Mouse (Mus musculus): Measurements from ENCODE around the gene Prss56.
A peak's percentile ranks its signal among the peaks of the same experiment; 100 is the strongest.

The Prss56 gene

GRCm38 (mm10) chr1:87185526-87185925 lies 2.4 kb downstream of the Prss56 start:
- no peak for DNase-seq (ENCODE audit: low spot score in 2 of 2)

- DNase-seq (ENCODE audit: low spot score in 2 of 2): no peak
Observed at GRCm38 (mm10) chr1:87186261-87187036, 3.3 kb downstream of the Prss56 start.

GRCm38 (mm10) chr1:87187037-87187355 lies 3.9 kb downstream of the Prss56 start:
- peak in 1 of 2 experiments; percentile 70 for DNase-seq (ENCODE audit: low spot score in 2 of 2)

- no peak for DNase-seq (ENCODE audit: low spot score in 2 of 2)
Observed at GRCm38 (mm10) chr1:87190429-87190828, 7.3 kb downstream of the Prss56 start, which contains the start of gene Chrnd. Gene Chrnd, plus strand, starts transcription at chr1:87190607.

GRCm38 (mm10) chr1:87197296-87197695 lies 14.2 kb downstream of the Prss56 start:
- DNase-seq (ENCODE audit: low spot score in 2 of 2): no peak

GRCm38 (mm10) chr1:87198119-87199065 lies 15.3 kb downstream of the Prss56 start:
- no peak for DNase-seq (ENCODE audit: low spot score in 2 of 2)

GRCm38 (mm10) chr1:87200811-87201210 lies 17.7 kb downstream of the Prss56 start:
- no peak for DNase-seq (ENCODE audit: low spot score in 2 of 2)

GRCm38 (mm10) chr1:87201848-87202247 lies 18.7 kb downstream of the Prss56 start:
- no peak for DNase-seq (ENCODE audit: low spot score in 2 of 2)

GRCm38 (mm10) chr1:87203779-87204178 lies 20.7 kb downstream of the Prss56 start:
- DNase-seq (ENCODE audit: low spot score in 2 of 2): no peak

- no peak for DNase-seq (ENCODE audit: low spot score in 2 of 2)
Observed at GRCm38 (mm10) chr1:87204465-87204864, 21.4 kb downstream of the Prss56 start, which contains the start of gene Chrng. Gene Chrng, plus strand, starts transcription at chr1:87204657.

- DNase-seq (ENCODE audit: low spot score in 2 of 2): no peak
Observed at GRCm38 (mm10) chr1:87205038-87205437, 21.9 kb downstream of the Prss56 start.

- DNase-seq (ENCODE audit: low spot score in 2 of 2): no peak
Observed at GRCm38 (mm10) chr1:87205502-87205901, 22.4 kb downstream of the Prss56 start.

- no peak for DNase-seq (ENCODE audit: low spot score in 2 of 2)
Observed at GRCm38 (mm10) chr1:87206339-87206738, 23.2 kb downstream of the Prss56 start.

GRCm38 (mm10) chr1:87211431-87211830 lies 28.3 kb downstream of the Prss56 start:
- no peak for DNase-seq (ENCODE audit: low spot score in 2 of 2)

GRCm38 (mm10) chr1:87213735-87214704 lies 30.9 kb downstream of the Prss56 start, which contains the start of gene Eif4e2:
Gene Eif4e2, plus strand, starts transcription at chr1:87213914.
- peak; percentile 88 to 90 for DNase-seq (ENCODE audit: low spot score in 2 of 2)

- DNase-seq (ENCODE audit: low spot score in 2 of 2): no peak
Observed at GRCm38 (mm10) chr1:87214748-87215147, 31.6 kb downstream of the Prss56 start.

- no peak for DNase-seq (ENCODE audit: low spot score in 2 of 2)
Observed at GRCm38 (mm10) chr1:87217938-87218337, 34.8 kb downstream of the Prss56 start.

GRCm38 (mm10) chr1:87225739-87226138 lies 42.6 kb downstream of the Prss56 start:
- DNase-seq (ENCODE audit: low spot score in 2 of 2): no peak

GRCm38 (mm10) chr1:87226409-87227159 lies 43.5 kb downstream of the Prss56 start:
- no peak for DNase-seq (ENCODE audit: low spot score in 2 of 2)

- no peak for DNase-seq (ENCODE audit: low spot score in 2 of 2)
Observed at GRCm38 (mm10) chr1:87227160-87227550, 44.0 kb downstream of the Prss56 start.

GRCm38 (mm10) chr1:87230606-87231005 lies 47.5 kb downstream of the Prss56 start:
- DNase-seq (ENCODE audit: low spot score in 2 of 2): no peak

Measured in frontal cortex, postnatal 14 days (tissue).